Mouse (Mus musculus) thymus, adult 2 months (tissue): ENCODE data around the gene Bag3. TPM values are rescaled to one million over a fixed set of nuclear protein-coding genes. Genes with fewer than 3 reads are reported as not detected.

ENCODE experiments used
- DNase-seq: peaks from one replicate; pipeline ENCODE4 v3.0.0; 2021
- H3K27ac ChIP-seq: fragments of 200-500 bp; 2 replicates; pipeline ENCODE4 v1.5.1; 2012; ENCODE audit warnings: low read length, control low read depth; ENCODE audit not compliant: control insufficient read depth, insufficient read depth
- H3K27me3 ChIP-seq: fragments of 200-500 bp; 2 replicates; pipeline ENCODE4 v1.6.1; 2012; ENCODE audit warnings: mild to moderate bottlenecking, low read length, moderate library complexity, mixed read lengths; ENCODE audit not compliant: control insufficient read depth, insufficient read depth
- H3K36me3 ChIP-seq: fragments of 200-500 bp; 2 replicates; pipeline ENCODE4 v1.6.1; 2012; ENCODE audit warnings: mild to moderate bottlenecking, low read length, moderate library complexity; ENCODE audit not compliant: control insufficient read depth, insufficient read depth
- H3K4me1 ChIP-seq: fragments of 200-500 bp; replicated peaks from 2 replicates; pipeline ENCODE4 v1.6.1; 2012; ENCODE audit warnings: low read length; ENCODE audit not compliant: control insufficient read depth, insufficient read depth
- H3K4me3 ChIP-seq: fragments of 200-500 bp; 2 replicates; pipeline ENCODE4 v1.5.1; 2012; ENCODE audit warnings: mild to moderate bottlenecking, low read length, control low read depth, moderate library complexity; ENCODE audit not compliant: control insufficient read depth, insufficient read depth
- CTCF ChIP-seq: fragments of 200-500 bp; IDR thresholded peaks from 2 replicates; pipeline ENCODE4 v1.5.1; 2012; ENCODE audit warnings: mild to moderate bottlenecking, control low read depth, low read length, moderate library complexity, borderline replicate concordance; ENCODE audit not compliant: control insufficient read depth, poor library complexity, insufficient read depth; ENCODE audit errors: extremely low read depth
- POLR2A ChIP-seq: fragments of 200-500 bp; IDR thresholded peaks from 2 replicates; pipeline ENCODE4 v1.6.1; 2012; ENCODE audit warnings: mild to moderate bottlenecking, low read length, control low read depth, moderate library complexity; ENCODE audit not compliant: control insufficient read depth, poor library complexity, insufficient read depth; ENCODE audit errors: extremely low read depth
- WGBS: fragments of 180-500 bp; shearing (Covaris S2); methylation state at CpG from one replicate; pipeline ENCODE4 v1.1.7; 2018; 5-methylcytosine and 5-hydroxymethylcytosine counted together
- polyA plus RNA-seq: library from polyadenylated mRNA; depleted of rRNA; stranded (reverse); fragments of >200 nt; gene quantifications from 2 replicates; pipeline ENCODE4 v1.2.3, GENCODE M21; 2012

Bag3 gene
- polyA plus RNA-seq, 1 experiment: 19.1 TPM

- TF ChIP-seq CTCF (no peak), POLR2A (no peak)
- H3K4me1 ChIP-seq: peaks cover 10% of the 10 kb centered on the region; the same call in 1 of the 2 replicates
- H3K27ac ChIP-seq: no peak overlapping the region
- no peak for DNase-seq
- no peaks in the 10 kb centered on the region for H3K36me3 ChIP-seq
- no peaks in the 10 kb centered on the region; the same call in 1 of the 2 replicates for H3K27me3 ChIP-seq
- 92% methylated on average over 3 of the region's 3 CpGs for WGBS
- H3K4me3 ChIP-seq: no peak overlapping the region
Observed at GRCm38 (mm10) chr7:128524641-128525040, 1.2 kb downstream of the Bag3 start.

- no peak for DNase-seq
- no peak overlapping the region for H3K27ac ChIP-seq
- no peaks in the 10 kb centered on the region; the same call in 1 of the 2 replicates for H3K27me3 ChIP-seq
- WGBS: 87% methylated on average over 6 of the region's 6 CpGs
- H3K36me3 ChIP-seq: no peaks in the 10 kb centered on the region
- H3K4me1 ChIP-seq: peaks cover 10% of the 10 kb centered on the region; the same call in 1 of the 2 replicates
- TF ChIP-seq POLR2A: no peak
- TF ChIP-seq CTCF: no peak
- no peak overlapping the region for H3K4me3 ChIP-seq
Observed at GRCm38 (mm10) chr7:128526611-128527010, 3.2 kb downstream of the Bag3 start.

GRCm38 (mm10) chr7:128528596-128528995, 5.2 kb downstream of the Bag3 start:
- Histone ChIP-seq H3K27ac (no peak overlapping the region), H3K4me1 (peaks cover 7% of the 10 kb centered on the region; the same call in 1 of the 2 replicates), H3K4me3 (no peak overlapping the region), H3K27me3 (no peaks in the 10 kb centered on the region; the same call in 1 of the 2 replicates), H3K36me3 (no peaks in the 10 kb centered on the region)
- DNase-seq: no peak
- WGBS: 95% methylated on average over 9 of the region's 9 CpGs
- TF ChIP-seq POLR2A: no peak
- no peak for TF ChIP-seq CTCF

- H3K27ac ChIP-seq: no peak overlapping the region
- no peaks in the 10 kb centered on the region for H3K36me3 ChIP-seq
- no peaks in the 10 kb centered on the region; the same call in 1 of the 2 replicates for H3K27me3 ChIP-seq
- no peak overlapping the region for H3K4me3 ChIP-seq
- 92% methylated on average over 6 of the region's 6 CpGs for whole genome bisulfite sequencing
- TF ChIP-seq POLR2A (no peak), CTCF (no peak)
- no peak for DNase-seq
- peaks cover 2% of the 10 kb centered on the region; the same call in 1 of the 2 replicates for H3K4me1 ChIP-seq
Observed at GRCm38 (mm10) chr7:128529126-128529525, 5.7 kb downstream of the Bag3 start.

- no peak for TF ChIP-seq POLR2A
- TF ChIP-seq CTCF: no peak
- DNase-seq: no peak
- H3K4me1 ChIP-seq: no peaks in the 10 kb centered on the region
- no peak overlapping the region for H3K27ac ChIP-seq
- 74% methylated on average over 14 of the region's 14 CpGs for WGBS
- no peaks in the 10 kb centered on the region for H3K27me3 ChIP-seq
- H3K4me3 ChIP-seq: no peak overlapping the region
- no peaks in the 10 kb centered on the region for H3K36me3 ChIP-seq
Observed at GRCm38 (mm10) chr7:128529574-128530051, 6.2 kb downstream of the Bag3 start.

GRCm38 (mm10) chr7:128531031-128531430, 7.6 kb downstream of the Bag3 start:
- Histone ChIP-seq H3K4me3 (no peak overlapping the region), H3K4me1 (no peaks in the 10 kb centered on the region), H3K27ac (no peak overlapping the region), H3K36me3 (no peaks in the 10 kb centered on the region), H3K27me3 (no peaks in the 10 kb centered on the region)
- 97% methylated on average over 11 of the region's 11 CpGs for WGBS
- DNase-seq: no peak
- TF ChIP-seq CTCF: no peak
- TF ChIP-seq POLR2A: no peak

- Histone ChIP-seq H3K27me3 (no peaks in the 10 kb centered on the region), H3K4me3 (no peak overlapping the region), H3K4me1 (no peaks in the 10 kb centered on the region), H3K36me3 (no peaks in the 10 kb centered on the region), H3K27ac (no peak overlapping the region)
- DNase-seq: no peak
- TF ChIP-seq POLR2A: no peak
- WGBS: 56% methylated on average over 6 of the region's 6 CpGs
Observed at GRCm38 (mm10) chr7:128531929-128532328, 8.5 kb downstream of the Bag3 start.
